Mouse (Mus musculus) MEL (cell line): ENCODE measurements around the gene Rnase9. TPM values are rescaled to one million over a fixed set of nuclear protein-coding genes. Genes with fewer than 3 reads are reported as not detected.

Source experiments
- DNase-seq: peaks from one replicate; pipeline ENCODE4 v3.0.0; 2011; ENCODE audit warnings: low read depth, low spot score
- H3K27ac ChIP-seq: 2 replicates; pipeline ENCODE4 v1.5.1; 2012; ENCODE audit warnings: low read depth, mild to moderate bottlenecking, control low read depth, low read length, moderate library complexity; ENCODE audit not compliant: control insufficient read depth
- H3K27me3 ChIP-seq, 2 experiments: fragments of 150-350 bp in 1 of 2; sonication (generic) in 1 of 2; 2 replicates each; pipeline ENCODE4 v1.6.1; 2012; ENCODE audit warnings: low read length in 2 of 2, mild to moderate bottlenecking in 2 of 2, improper control_type of control experiment in 1 of 2, moderate library complexity in 1 of 2; ENCODE audit not compliant: insufficient read depth in 2 of 2, control insufficient read depth in 1 of 2
- H3K36me3 ChIP-seq, 2 experiments: 2 replicates each; pipeline ENCODE4 v1.6.1; 2012 to 2014; ENCODE audit warnings: low read length in 2 of 2, improper control_type of control experiment in 1 of 2, inconsistent platforms in 1 of 2, mild to moderate bottlenecking in 1 of 2; ENCODE audit not compliant: insufficient read depth in 2 of 2, control insufficient read depth in 1 of 2
- H3K4me1 ChIP-seq, 2 experiments: fragments of 150-350 bp in 1 of 2; sonication (generic) in 1 of 2; 2 replicates each; pipeline ENCODE4 v1.6.1; 2012; ENCODE audit warnings: low read length in 2 of 2, improper control_type of control experiment in 1 of 2, mild to moderate bottlenecking in 1 of 2; ENCODE audit not compliant: insufficient read depth in 2 of 2, control insufficient read depth in 1 of 2
- H3K4me3 ChIP-seq, 2 experiments: fragments of 150-350 bp in 1 of 2; sonication (generic) in 1 of 2; 2 replicates each; pipeline ENCODE4 v1.5.1; 2012; ENCODE audit warnings: low read depth in 2 of 2, low read length in 2 of 2, mild to moderate bottlenecking in 2 of 2, moderate library complexity in 2 of 2, control low read depth in 1 of 2, improper control_type of control experiment in 1 of 2; ENCODE audit not compliant: control insufficient read depth in 1 of 2, insufficient read depth in 1 of 2
- H3K79me2 ChIP-seq: 2 replicates; pipeline ENCODE4 v1.6.1; 2012; ENCODE audit warnings: mild to moderate bottlenecking, low read length, moderate library complexity; ENCODE audit not compliant: control insufficient read depth, poor library complexity, insufficient read depth
- H3K9ac ChIP-seq: 2 replicates; pipeline ENCODE4 v1.6.1; 2012; ENCODE audit warnings: low read depth, mild to moderate bottlenecking, control low read depth, low read length, moderate library complexity; ENCODE audit not compliant: control insufficient read depth, poor library complexity, severe bottlenecking
- H3K9me3 ChIP-seq: fragments of 150-350 bp; sonication (generic); replicated peaks from 2 replicates; pipeline ENCODE4 v1.6.1; 2012; ENCODE audit warnings: mild to moderate bottlenecking, low read length, improper control_type of control experiment, moderate library complexity; ENCODE audit not compliant: insufficient read depth
- CHD1 ChIP-seq: IDR thresholded peaks from 2 replicates; pipeline ENCODE4 v1.6.1; 2012; ENCODE audit warnings: low read depth, mild to moderate bottlenecking, inconsistent platforms, low read length, improper control_type of control experiment
- CTCF ChIP-seq, 3 experiments: IDR thresholded peaks in 2 of 3; conservative IDR thresholded peaks in 1 of 3; 2 replicates each; pipeline ENCODE4 v1.5.1; 2011 to 2012; ENCODE audit warnings: low read length in 3 of 3, low read depth in 2 of 3, mild to moderate bottlenecking in 2 of 3, improper control_type of control experiment in 1 of 3, inconsistent platforms in 1 of 3, mixed read lengths in 1 of 3, moderate library complexity in 1 of 3; ENCODE audit not compliant: control insufficient read depth in 1 of 3, insufficient read depth in 1 of 3, poor library complexity in 1 of 3, severe bottlenecking in 1 of 3
- E2F4 ChIP-seq: IDR thresholded peaks from 2 replicates; pipeline ENCODE4 v1.6.1; 2011; ENCODE audit warnings: low read depth, low read length, improper control_type of control experiment, borderline replicate concordance
- ETS1 ChIP-seq: IDR thresholded peaks from 2 replicates; pipeline ENCODE4 v1.6.1; 2012; ENCODE audit warnings: low read depth, mild to moderate bottlenecking, inconsistent platforms, low read length, improper control_type of control experiment, moderate library complexity
- KAT2A ChIP-seq: conservative IDR thresholded peaks from 2 replicates; pipeline ENCODE4 v1.6.1; 2012; ENCODE audit warnings: low read depth, low read length, improper control_type of control experiment, inconsistent platforms
- MAX ChIP-seq: IDR thresholded peaks from 2 replicates; pipeline ENCODE4 v1.6.1; 2011; ENCODE audit warnings: low read length, improper control_type of control experiment
- MAZ ChIP-seq: IDR thresholded peaks from 2 replicates; pipeline ENCODE4 v1.6.1; 2012; ENCODE audit warnings: low read depth, mild to moderate bottlenecking, inconsistent platforms, low read length, improper control_type of control experiment
- MXI1 ChIP-seq: IDR thresholded peaks from 2 replicates; pipeline ENCODE4 v1.6.1; 2011; ENCODE audit warnings: mild to moderate bottlenecking, low read depth, low read length, improper control_type of control experiment
- POLR2A ChIP-seq, 2 experiments: IDR thresholded peaks; 2 replicates each; pipeline ENCODE4 v1.6.1; 2011 to 2012; ENCODE audit warnings: low read length in 2 of 2, mild to moderate bottlenecking in 2 of 2, control low read depth in 1 of 2, improper control_type of control experiment in 1 of 2, low read depth in 1 of 2, moderate library complexity in 1 of 2; ENCODE audit not compliant: control insufficient read depth in 1 of 2, insufficient read depth in 1 of 2, poor library complexity in 1 of 2
- POLR2AphosphoS2 ChIP-seq: IDR thresholded peaks from 2 replicates; pipeline ENCODE4 v1.6.1; 2011; ENCODE audit warnings: low read length, improper control_type of control experiment
- POLR2AphosphoS5 ChIP-seq: IDR thresholded peaks from 2 replicates; pipeline ENCODE4 v1.6.1; 2012; ENCODE audit warnings: low read depth, borderline replicate concordance, mild to moderate bottlenecking, inconsistent platforms, low read length, moderate library complexity, mixed read lengths
- RAD21 ChIP-seq: IDR thresholded peaks from 2 replicates; pipeline ENCODE4 v1.6.1; 2011; ENCODE audit warnings: mild to moderate bottlenecking, low read depth, low read length, improper control_type of control experiment
- SMC3 ChIP-seq: IDR thresholded peaks from 2 replicates; pipeline ENCODE4 v1.6.1; 2011; ENCODE audit warnings: low read depth, low read length, improper control_type of control experiment
- TCF12 ChIP-seq: IDR thresholded peaks from 2 replicates; pipeline ENCODE4 v1.6.1; 2014; ENCODE audit warnings: low read depth, mild to moderate bottlenecking, inconsistent platforms, low read length, improper control_type of control experiment, moderate library complexity
- ZC3H11A ChIP-seq: IDR thresholded peaks from 2 replicates; pipeline ENCODE4 v1.6.1; 2012; ENCODE audit warnings: low read depth, mild to moderate bottlenecking, inconsistent platforms, low read length, improper control_type of control experiment
- ZNF384 ChIP-seq: IDR thresholded peaks from 2 replicates; pipeline ENCODE4 v1.6.1; 2012; ENCODE audit warnings: low read depth, mild to moderate bottlenecking, inconsistent platforms, low read length, improper control_type of control experiment
- polyA plus RNA-seq, 2 experiments: library from polyadenylated mRNA; stranded (reverse) in 1 of 2; unstranded in 1 of 2; fragments of >175 nt in 1 of 2; fragments of >200 nt in 1 of 2; gene quantifications; 2 replicates each; pipeline versions ENCODE4 v1.2.1 to v1.2.4; 2012; ENCODE audit warnings: low replicate concordance in 2 of 2, low read depth in 1 of 2; ENCODE audit not compliant: insufficient read length in 2 of 2, insufficient read depth in 1 of 2, missing spikeins in 1 of 2
- total RNA-seq: library from RNA; depleted of rRNA; stranded (reverse); fragments of 300-350 nt; gene quantifications from 2 replicates; pipeline ENCODE4 v1.2.3, GENCODE M21; 2012

Rnase9 gene
- total and polyA plus RNA-seq, 3 experiments: not detected

DNA sequence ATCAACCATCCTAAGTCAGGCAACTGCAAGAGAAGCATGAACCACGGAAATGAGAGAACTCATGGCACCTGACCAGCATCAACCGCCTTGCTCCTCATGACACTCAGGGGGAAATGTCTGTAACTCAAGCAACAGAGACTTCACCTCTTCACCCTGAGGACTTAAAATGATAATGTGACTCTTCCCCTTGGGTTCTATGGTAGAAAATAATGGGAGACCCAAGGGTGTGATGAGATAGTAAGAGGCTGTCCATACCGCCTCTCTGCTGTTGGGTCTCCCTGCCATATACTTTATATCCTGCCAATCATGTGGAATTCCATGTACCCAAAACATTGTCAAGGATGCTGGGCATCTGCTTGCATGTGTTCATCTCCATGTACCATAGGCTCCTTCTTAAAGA lies 32.7 kb upstream of the Rnase9 start, which contains the start of gene Olfr750:
TSS of gene Olfr750 (minus strand) at position 101 of the 400 bp plus-strand sequence.
- H3K4me1 ChIP-seq: no peaks in the 10 kb centered on the region
- H3K9ac ChIP-seq: no peak within 1 kb of the TSS
- no peaks in the 10 kb centered on the region for H3K9me3 ChIP-seq
- no peak for TF ChIP-seq CTCF (IDR thresholded peaks at IDR 0.05 in 2 of 3, conservative IDR thresholded peaks at IDR 0.05 in 1 of 3; ENCODE audit: control insufficient read depth in 1 of 3, insufficient read depth in 1 of 3, low read depth in 2 of 3, low read length in 3 of 3, poor library complexity in 1 of 3, severe bottlenecking in 1 of 3)
- TF ChIP-seq POLR2AphosphoS2: no peak
- TF ChIP-seq CHD1: no peak
- TF ChIP-seq MAX: no peak
- DNase-seq: no peak
- H3K4me3 ChIP-seq: no peak within 1 kb of the TSS
- no peak within 1 kb of the TSS for H3K27ac ChIP-seq
- H3K79me2 ChIP-seq: no peaks in the 10 kb centered on the region
- H3K36me3 ChIP-seq: no peaks in the 10 kb centered on the region
- peaks cover 0 to 3% of the 10 kb centered on the region in 2 experiments; a peak in 1 of 4 replicates for H3K27me3 ChIP-seq

DNA sequence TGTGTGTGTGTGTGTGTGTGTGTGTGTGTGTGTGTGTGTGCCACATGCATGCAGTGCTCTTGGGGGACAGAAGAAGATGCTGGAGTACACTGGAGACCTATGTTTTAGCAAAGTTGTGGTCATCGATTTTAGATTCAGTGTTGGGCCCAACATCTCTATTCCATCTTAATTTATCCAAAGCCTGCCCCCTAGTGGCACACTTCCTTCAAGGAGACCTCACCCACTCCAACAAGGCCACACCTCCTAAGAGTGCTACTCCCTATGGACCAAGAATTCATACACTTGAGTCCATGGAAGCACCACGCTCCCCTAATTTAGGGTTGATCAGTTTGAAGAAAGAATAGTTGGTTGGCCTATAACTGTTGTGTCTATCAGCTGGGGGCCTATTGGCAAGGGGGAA lies 27.9 kb upstream of the Rnase9 start:
- no peaks in the 10 kb centered on the region for H3K9me3 ChIP-seq

DNA sequence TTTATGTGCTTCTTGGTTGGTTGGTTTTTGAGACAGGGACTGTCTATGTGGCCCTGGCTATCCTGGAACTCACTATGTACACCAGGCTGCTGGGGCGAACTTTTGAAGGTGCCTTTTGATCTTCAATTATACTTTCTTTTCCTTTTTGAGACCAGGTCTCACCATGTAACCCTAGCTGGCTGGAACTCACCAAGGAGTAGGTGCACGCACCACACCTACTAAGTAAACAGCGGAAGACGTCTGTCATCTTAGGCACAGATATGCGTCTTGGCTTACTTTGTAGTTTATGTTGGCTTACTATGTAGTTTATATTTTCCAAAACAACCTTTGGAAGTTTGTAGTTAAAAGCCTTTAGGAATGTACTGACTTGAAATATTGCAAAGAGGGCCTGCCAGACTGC lies 27.3 kb upstream of the Rnase9 start:
- no peaks in the 10 kb centered on the region for H3K79me2 ChIP-seq
- no peak for TF ChIP-seq E2F4
- no peak for TF ChIP-seq ETS1
- no peak for TF ChIP-seq ZNF384
- no peak for TF ChIP-seq RAD21
- no peak for TF ChIP-seq MXI1
- no peak for TF ChIP-seq ZC3H11A
- TF ChIP-seq POLR2AphosphoS5: no peak
- TF ChIP-seq MAZ: no peak
- TF ChIP-seq POLR2A (IDR thresholded peaks at IDR 0.05; ENCODE audit: control insufficient read depth in 1 of 2, insufficient read depth in 1 of 2, low read depth in 1 of 2, low read length in 2 of 2, poor library complexity in 1 of 2): no peak
- TF ChIP-seq KAT2A: no peak
- peaks cover 0 to 3% of the 10 kb centered on the region in 2 experiments; a peak in 1 of 4 replicates for H3K27me3 ChIP-seq
- H3K9ac ChIP-seq: no peak overlapping the region
- no peak overlapping the region for H3K4me3 ChIP-seq
- H3K9me3 ChIP-seq: no peaks in the 10 kb centered on the region
- peaks cover 0 to 3% of the 10 kb centered on the region in 2 experiments; a peak in 1 of 4 replicates for H3K36me3 ChIP-seq
- peaks cover 0 to 3% of the 10 kb centered on the region in 2 experiments; a peak in 1 of 4 replicates for H3K4me1 ChIP-seq
- DNase-seq: no peak
- no peak overlapping the region for H3K27ac ChIP-seq

More for the DNA sequence above, 27.9 kb upstream of the Rnase9 start:
- DNase-seq: peak; percentile 84
- H3K4me3 ChIP-seq: no peak overlapping the region
- peaks cover 0 to 3% of the 10 kb centered on the region in 2 experiments; a peak in 1 of 4 replicates for H3K36me3 ChIP-seq
- TF ChIP-seq TCF12 (no peak), MAX (no peak), CTCF (IDR thresholded peaks at IDR 0.05 in 2 of 3, conservative IDR thresholded peaks at IDR 0.05 in 1 of 3; ENCODE audit: control insufficient read depth in 1 of 3, insufficient read depth in 1 of 3, low read depth in 2 of 3, low read length in 3 of 3, poor library complexity in 1 of 3, severe bottlenecking in 1 of 3) (peak; percentile 41 to 71 (median 58)), SMC3 (peak; percentile 49), RAD21 (peak; percentile 28), CHD1 (no peak)
- peaks cover 0 to 3% of the 10 kb centered on the region in 2 experiments; a peak in 1 of 4 replicates for H3K27me3 ChIP-seq
- H3K27ac ChIP-seq: no peak overlapping the region
- H3K79me2 ChIP-seq: no peaks in the 10 kb centered on the region
- H3K9ac ChIP-seq: no peak overlapping the region
- H3K4me1 ChIP-seq: peaks cover 0 to 3% of the 10 kb centered on the region in 2 experiments; a peak in 1 of 4 replicates
